Mouse (Mus musculus) olfactory bulb, adult 2 months (tissue): Measurements from ENCODE around the gene Dcdc2c. TPM values are rescaled to one million over a fixed set of nuclear protein-coding genes. Genes with fewer than 3 reads are reported as not detected.

Source experiments
- H3K27ac ChIP-seq: fragments of 200-500 bp; 2 replicates; pipeline ENCODE4 v1.5.1; 2012; ENCODE audit warnings: low read depth, low read length; ENCODE audit not compliant: insufficient read depth
- H3K4me1 ChIP-seq: fragments of 200-500 bp; 2 replicates; pipeline ENCODE4 v1.6.1; 2012; ENCODE audit warnings: low read length; ENCODE audit not compliant: control insufficient read depth, insufficient read depth
- H3K4me3 ChIP-seq: fragments of 200-500 bp; 2 replicates; pipeline ENCODE4 v1.5.1; 2012; ENCODE audit warnings: mild to moderate bottlenecking, low read depth, low read length, moderate library complexity; ENCODE audit not compliant: insufficient read depth
- CTCF ChIP-seq: fragments of 200-500 bp; IDR thresholded peaks from 2 replicates; pipeline ENCODE4 v1.5.1; 2012; ENCODE audit warnings: low read depth, mild to moderate bottlenecking, low read length, moderate library complexity; ENCODE audit not compliant: insufficient read depth
- POLR2A ChIP-seq: fragments of 200-500 bp; IDR thresholded peaks from 2 replicates; pipeline ENCODE4 v1.6.1; 2012; ENCODE audit warnings: mild to moderate bottlenecking, low read depth, low read length, moderate library complexity; ENCODE audit not compliant: insufficient read depth
- WGBS: fragments of 180-500 bp; shearing (Covaris S2); methylation state at CpG from one replicate; pipeline ENCODE4 v1.1.7; 2018; 5-methylcytosine and 5-hydroxymethylcytosine counted together
- polyA plus RNA-seq: library from polyadenylated mRNA; stranded (reverse); fragments of >200 nt; gene quantifications from 2 replicates; pipeline ENCODE4 v1.2.4, GENCODE M21; 2012; ENCODE audit warnings: low replicate concordance; ENCODE audit not compliant: missing spikeins, insufficient read depth, insufficient read length

The Dcdc2c gene
- not detected in 2 replicates for polyA plus RNA-seq

DNA sequence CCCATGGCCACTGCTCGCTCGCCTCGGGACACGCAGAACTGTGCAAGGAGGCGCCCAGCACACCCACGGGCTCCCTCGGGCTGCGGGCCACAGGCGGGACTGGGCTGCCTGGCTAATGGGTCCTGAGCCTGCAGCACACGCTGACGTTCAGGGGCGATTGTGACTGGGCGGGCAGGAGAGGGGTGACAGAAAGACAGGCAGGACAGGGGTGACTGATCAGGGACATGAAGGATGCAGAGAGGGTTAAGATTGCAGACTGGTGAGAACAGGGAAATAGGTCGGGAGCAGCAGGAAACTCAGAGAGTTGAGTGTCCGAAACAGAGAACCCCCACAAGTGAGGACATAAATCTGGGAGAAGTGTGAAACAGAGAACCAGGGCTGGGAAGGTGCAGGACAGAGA lies at the start of gene Dcdc2c:
Gene Dcdc2c (minus strand): TSS at position 101 of the 400 bp plus-strand sequence.
- Histone ChIP-seq H3K4me3 (no peak within 1 kb of the TSS), H3K27ac (no peak within 1 kb of the TSS), H3K4me1 (no peaks in the 10 kb centered on the region)
- no peak for TF ChIP-seq CTCF
- TF ChIP-seq POLR2A, result no peak
- 84% methylated on average over 15 of the region's 15 CpGs for WGBS

GRCm38 (mm10) chr12:28598526-28598991 lies 46.4 kb upstream of the Dcdc2c start:
- Histone ChIP-seq H3K4me1 (peaks cover 4% of the 10 kb centered on the region; the same call in 1 of the 2 replicates), H3K4me3 (no peak overlapping the region), H3K27ac (no peak overlapping the region)
- 70% methylated on average over 2 of the region's 2 CpGs for WGBS
- TF ChIP-seq CTCF (no peak), POLR2A (no peak)

DNA sequence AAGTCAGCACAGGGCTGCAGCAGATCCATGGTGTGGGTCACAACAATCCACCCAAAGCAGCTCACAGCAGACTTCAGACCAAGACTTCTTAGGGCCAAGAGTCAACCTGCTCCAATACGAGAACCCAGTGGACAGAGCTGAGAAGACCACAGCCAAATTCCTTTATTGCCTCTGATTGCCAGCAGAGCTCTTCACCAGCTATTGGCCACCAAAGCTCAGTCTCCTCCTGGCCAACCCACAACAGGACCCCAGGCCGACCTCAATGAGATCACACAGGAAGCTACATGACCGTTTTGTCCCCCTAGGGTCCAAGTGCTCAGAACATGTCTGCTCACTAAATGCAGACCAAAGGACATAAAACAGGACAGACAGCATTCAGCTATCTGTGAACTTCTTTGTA lies 45.9 kb upstream of the Dcdc2c start:
- peaks cover 4% of the 10 kb centered on the region; the same call in 1 of the 2 replicates for H3K4me1 ChIP-seq
- H3K27ac ChIP-seq, result no peak overlapping the region
- WGBS, result 80% methylated on average over 3 of the region's 3 CpGs
- no peak for TF ChIP-seq CTCF
- TF ChIP-seq POLR2A, result no peak
- H3K4me3 ChIP-seq, result no peak overlapping the region

GRCm38 (mm10) chr12:28597699-28598098 lies 45.5 kb upstream of the Dcdc2c start:
- no peak overlapping the region for H3K4me3 ChIP-seq
- H3K4me1 ChIP-seq, result peaks cover 4% of the 10 kb centered on the region; the same call in 1 of the 2 replicates
- no peak for TF ChIP-seq POLR2A
- no peak for TF ChIP-seq CTCF
- H3K27ac ChIP-seq, result no peak overlapping the region
- WGBS, result 69% methylated on average over 9 of the region's 9 CpGs

- Histone ChIP-seq H3K27ac (no peak overlapping the region), H3K4me1 (no peaks in the 10 kb centered on the region), H3K4me3 (no peak overlapping the region)
- no peak for TF ChIP-seq POLR2A
- no peak for TF ChIP-seq CTCF
These were observed 44.7 kb upstream of the Dcdc2c start for GRCm38 (mm10) chr12:28596851-28597250.

GRCm38 (mm10) chr12:28590428-28590827 lies 38.2 kb upstream of the Dcdc2c start:
- TF ChIP-seq POLR2A (no peak), CTCF (no peak)
- peaks cover 16% of the 10 kb centered on the region for H3K4me1 ChIP-seq
- 66% methylated on average over 13 of the region's 13 CpGs for WGBS
- H3K4me3 ChIP-seq, result no peak overlapping the region
- H3K27ac ChIP-seq, result no peak overlapping the region

- Histone ChIP-seq H3K4me1 (peaks cover 16% of the 10 kb centered on the region), H3K4me3 (peak overlapping the region; percentile 22), H3K27ac (peak overlapping the region; percentile 43; the same call in 1 of the 2 replicates)
- 9% methylated on average over 24 of the region's 24 CpGs for WGBS
- TF ChIP-seq CTCF, result peak; percentile 79
- TF ChIP-seq POLR2A, result no peak
These were observed 37.1 kb upstream of the Dcdc2c start for GRCm38 (mm10) chr12:28589090-28589868.

- TF ChIP-seq POLR2A (no peak), CTCF (no peak)
- H3K27ac ChIP-seq, result 0 out of 2 replicates have a peak overlapping the region, but pooled peaks have one; percentile 25
- WGBS, result 40% methylated on average over 6 of the region's 6 CpGs
- no peak overlapping the region for H3K4me3 ChIP-seq
- H3K4me1 ChIP-seq, result peaks cover 19% of the 10 kb centered on the region
These were observed 35.8 kb upstream of the Dcdc2c start for GRCm38 (mm10) chr12:28587949-28588348.

DNA sequence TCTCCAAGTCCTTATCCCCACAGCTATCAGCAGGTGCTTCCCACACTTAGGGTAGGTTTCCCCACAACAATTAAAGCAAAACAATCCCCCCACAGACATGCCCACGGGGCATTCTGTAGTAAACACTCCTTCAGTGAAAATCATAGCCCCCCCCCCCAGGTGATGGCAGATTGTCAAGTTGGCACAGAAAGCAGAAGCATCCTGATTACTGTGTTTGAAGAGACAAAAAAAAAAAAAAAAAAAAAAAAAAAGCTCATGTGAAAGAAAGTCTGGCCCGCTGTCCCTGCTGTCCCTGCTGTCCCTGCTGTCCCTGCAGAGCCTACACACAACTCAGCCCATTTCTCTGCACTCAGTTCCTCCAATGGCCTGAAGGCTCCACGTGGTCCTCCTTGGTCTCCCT lies 31.8 kb upstream of the Dcdc2c start:
- H3K4me1 ChIP-seq, result peaks cover 14% of the 10 kb centered on the region
- 42% methylated on average over 3 of the region's 3 CpGs for WGBS
- H3K27ac ChIP-seq, result no peak overlapping the region
- TF ChIP-seq POLR2A, result no peak
- no peak for TF ChIP-seq CTCF
- H3K4me3 ChIP-seq, result no peak overlapping the region
